Mouse (Mus musculus) spleen, adult 2 months (tissue): ENCODE data around the gene Zdhhc4.

Experiments
- CTCF ChIP-seq: fragments of 200-500 bp; IDR thresholded peaks from 2 replicates; pipeline ENCODE4 v1.5.1; 2011; ENCODE audit warnings: mild to moderate bottlenecking, inconsistent platforms; ENCODE audit not compliant: insufficient read depth, insufficient read length, insufficient replicate concordance; ENCODE audit errors: extremely low read depth
- POLR2A ChIP-seq: fragments of 200-500 bp; IDR thresholded peaks from 2 replicates; pipeline ENCODE4 v1.6.1; 2011; ENCODE audit warnings: low read depth, low read length, inconsistent platforms

DNA sequence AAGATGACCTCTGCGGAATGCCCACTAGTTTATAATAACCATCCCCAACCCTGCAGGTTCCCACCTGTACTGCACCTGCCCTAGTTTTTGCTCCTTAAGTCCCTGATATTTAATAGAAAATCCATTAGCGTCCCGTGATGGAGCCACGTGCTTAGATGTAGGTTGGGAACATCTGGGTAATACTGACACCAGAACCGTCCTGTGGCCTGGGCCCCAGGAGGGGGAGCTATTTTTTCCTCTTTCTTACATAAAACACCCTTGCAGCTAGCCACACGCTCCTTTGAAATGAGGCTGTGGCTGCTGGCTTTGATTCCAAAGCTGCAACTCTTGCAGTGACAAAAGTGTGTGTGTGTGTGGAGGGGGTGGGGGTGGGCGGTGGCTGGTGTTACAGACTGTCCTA is 30.2 kb upstream of the Zdhhc4 start:
- TF ChIP-seq CTCF (no peak), POLR2A (no peak)
